Mouse (Mus musculus): ENCODE measurements around the gene Camk1g.

The Camk1g gene

GRCm38 (mm10) chr1:193370096-193370495, at the start of gene Camk1g:
Camk1g (minus strand) TSS chr1:193370298.
- TF ChIP-seq GATA4 (IDR thresholded peaks at IDR 0.05; ENCODE audit: insufficient replicate concordance, low read length): no peak

- no peak for TF ChIP-seq GATA4 (IDR thresholded peaks at IDR 0.05; ENCODE audit: insufficient replicate concordance, low read length)
Measured at GRCm38 (mm10) chr1:193419168-193419567, 49.1 kb upstream of the Camk1g start.

- no peak for TF ChIP-seq GATA4 (IDR thresholded peaks at IDR 0.05; ENCODE audit: insufficient replicate concordance, low read length)
Measured at GRCm38 (mm10) chr1:193418656-193419055, 48.6 kb upstream of the Camk1g start.

- TF ChIP-seq GATA4 (IDR thresholded peaks at IDR 0.05; ENCODE audit: insufficient replicate concordance, low read length): no peak
Measured at GRCm38 (mm10) chr1:193414067-193414466, 44.0 kb upstream of the Camk1g start.

GRCm38 (mm10) chr1:193413368-193414000, 43.4 kb upstream of the Camk1g start:
- no peak for TF ChIP-seq GATA4 (IDR thresholded peaks at IDR 0.05; ENCODE audit: insufficient replicate concordance, low read length)

GRCm38 (mm10) chr1:193407487-193407886, 37.4 kb upstream of the Camk1g start:
- no peak for TF ChIP-seq GATA4 (IDR thresholded peaks at IDR 0.05; ENCODE audit: insufficient replicate concordance, low read length)

GRCm38 (mm10) chr1:193406059-193406642, 36.1 kb upstream of the Camk1g start:
- TF ChIP-seq GATA4 (IDR thresholded peaks at IDR 0.05; ENCODE audit: insufficient replicate concordance, low read length): no peak

GRCm38 (mm10) chr1:193401695-193402094, 31.6 kb upstream of the Camk1g start:
- TF ChIP-seq GATA4 (IDR thresholded peaks at IDR 0.05; ENCODE audit: insufficient replicate concordance, low read length): no peak

GRCm38 (mm10) chr1:193400348-193400747, 30.2 kb upstream of the Camk1g start:
- TF ChIP-seq GATA4 (IDR thresholded peaks at IDR 0.05; ENCODE audit: insufficient replicate concordance, low read length): no peak

- TF ChIP-seq GATA4 (IDR thresholded peaks at IDR 0.05; ENCODE audit: insufficient replicate concordance, low read length): no peak
Measured at GRCm38 (mm10) chr1:193398728-193399437, 28.8 kb upstream of the Camk1g start.

- no peak for TF ChIP-seq GATA4 (IDR thresholded peaks at IDR 0.05; ENCODE audit: insufficient replicate concordance, low read length)
Measured at GRCm38 (mm10) chr1:193397109-193397508, 27.0 kb upstream of the Camk1g start.

GRCm38 (mm10) chr1:193392266-193392665, 22.2 kb upstream of the Camk1g start:
- TF ChIP-seq GATA4 (IDR thresholded peaks at IDR 0.05; ENCODE audit: insufficient replicate concordance, low read length): no peak

- no peak for TF ChIP-seq GATA4 (IDR thresholded peaks at IDR 0.05; ENCODE audit: insufficient replicate concordance, low read length)
Measured at GRCm38 (mm10) chr1:193390004-193390403, 19.9 kb upstream of the Camk1g start.

GRCm38 (mm10) chr1:193389505-193389904, 19.4 kb upstream of the Camk1g start:
- no peak for TF ChIP-seq GATA4 (IDR thresholded peaks at IDR 0.05; ENCODE audit: insufficient replicate concordance, low read length)

GRCm38 (mm10) chr1:193387241-193387640, 17.1 kb upstream of the Camk1g start:
- TF ChIP-seq GATA4 (IDR thresholded peaks at IDR 0.05; ENCODE audit: insufficient replicate concordance, low read length): no peak

GRCm38 (mm10) chr1:193386136-193386535, 16.0 kb upstream of the Camk1g start:
- no peak for TF ChIP-seq GATA4 (IDR thresholded peaks at IDR 0.05; ENCODE audit: insufficient replicate concordance, low read length)

Measured in liver, adult (tissue).